Mouse (Mus musculus): ENCODE data around the gene Spire2. TPM values are rescaled to one million over a fixed set of nuclear protein-coding genes. Genes with fewer than 3 reads are reported as not detected.
A peak's percentile ranks its signal among the peaks of the same experiment; 100 is the strongest.
"Not testable (repeated sequence)": the region's sequence is repeated elsewhere in the genome, so short reads cannot be mapped to it uniquely, and the experiment has no call there.

Gene Spire2
- polyA plus RNA-seq, 1 experiment from 2014 or later = 27.3 TPM

DNA sequence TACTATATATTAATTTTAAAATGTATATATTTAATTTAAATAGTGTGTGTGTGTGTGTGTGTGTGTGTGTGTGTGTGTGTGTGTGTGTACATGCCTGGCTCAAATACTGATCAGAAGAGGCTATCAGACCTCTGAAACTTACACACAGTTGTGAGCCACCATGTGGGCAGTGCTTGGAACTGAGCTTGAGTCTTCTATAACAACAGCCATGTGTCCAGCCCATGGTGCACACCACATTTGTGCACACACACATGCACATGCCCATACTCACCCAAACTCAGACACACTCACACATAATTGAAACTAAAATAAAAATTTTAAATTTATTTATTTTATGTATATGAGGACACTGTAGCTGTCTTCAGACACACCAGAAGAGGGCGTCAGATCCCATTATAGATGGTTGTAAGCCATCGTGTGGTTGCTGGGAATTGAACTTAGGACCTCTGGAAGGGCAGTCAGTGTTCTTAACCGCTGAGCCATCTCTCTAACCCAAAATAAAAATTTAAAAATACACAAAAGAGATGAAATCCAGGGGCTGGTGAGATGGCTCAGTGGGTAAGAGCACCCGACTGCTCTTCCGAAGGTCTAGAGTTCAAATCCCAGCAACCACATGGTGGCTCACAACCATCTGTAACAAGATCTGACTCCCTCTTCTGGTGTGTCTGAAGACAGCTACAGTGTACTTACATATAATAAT, 82.6 kb downstream of the Spire2 start:
- Histone ChIP-seq H3K4me3 (ENCODE audit: low read length) (peak overlapping the region; percentile 79), H3K4me1 (ENCODE audit: control insufficient read depth, insufficient read depth, low read depth, low read length) (peaks cover 20% of the 10 kb centered on the region), H3K4me2 (ENCODE audit: low read length) (peak overlapping the region; percentile 98), H3K36me3 (ENCODE audit: control insufficient read depth, insufficient read depth, low read length) (peaks cover 14% of the 10 kb centered on the region)
- H3K27ac ChIP-seq (ENCODE audit: low read depth, low read length); H3K9ac ChIP-seq (ENCODE audit: low read depth, low read length); H3K9me3 ChIP-seq (ENCODE audit: control insufficient read depth, low read length); H3K27me3 ChIP-seq (replicated peaks; ENCODE audit: control insufficient read depth, insufficient read depth, low read length); ATAC-seq: not testable (repeated sequence)
- 75% methylated on average over 5 of the region's 5 CpGs for WGBS

- H3K9ac ChIP-seq (ENCODE audit: low read depth, low read length) = no peak overlapping the region
- no peak overlapping the region for H3K27ac ChIP-seq (ENCODE audit: low read depth, low read length)
- peaks cover 24% of the 10 kb centered on the region for H3K36me3 ChIP-seq (ENCODE audit: control insufficient read depth, insufficient read depth, low read length)
- H3K4me3 ChIP-seq (ENCODE audit: low read length) = peak overlapping the region; percentile 18; the same call in 1 of the 2 replicates
- H3K9me3 ChIP-seq (ENCODE audit: control insufficient read depth, low read length) = no peaks in the 10 kb centered on the region
- peaks cover 19% of the 10 kb centered on the region for H3K4me1 ChIP-seq (ENCODE audit: control insufficient read depth, insufficient read depth, low read depth, low read length)
- H3K27me3 ChIP-seq (replicated peaks; ENCODE audit: control insufficient read depth, insufficient read depth, low read length) = no peaks in the 10 kb centered on the region
- WGBS = 77% methylated on average over 8 of the region's 8 CpGs
- peak overlapping the region; percentile 98 for H3K4me2 ChIP-seq (ENCODE audit: low read length)
- ATAC-seq = no peak
Measured at GRCm38 (mm10) chr8:123415967-123416943, 83.7 kb downstream of the Spire2 start.

DNA sequence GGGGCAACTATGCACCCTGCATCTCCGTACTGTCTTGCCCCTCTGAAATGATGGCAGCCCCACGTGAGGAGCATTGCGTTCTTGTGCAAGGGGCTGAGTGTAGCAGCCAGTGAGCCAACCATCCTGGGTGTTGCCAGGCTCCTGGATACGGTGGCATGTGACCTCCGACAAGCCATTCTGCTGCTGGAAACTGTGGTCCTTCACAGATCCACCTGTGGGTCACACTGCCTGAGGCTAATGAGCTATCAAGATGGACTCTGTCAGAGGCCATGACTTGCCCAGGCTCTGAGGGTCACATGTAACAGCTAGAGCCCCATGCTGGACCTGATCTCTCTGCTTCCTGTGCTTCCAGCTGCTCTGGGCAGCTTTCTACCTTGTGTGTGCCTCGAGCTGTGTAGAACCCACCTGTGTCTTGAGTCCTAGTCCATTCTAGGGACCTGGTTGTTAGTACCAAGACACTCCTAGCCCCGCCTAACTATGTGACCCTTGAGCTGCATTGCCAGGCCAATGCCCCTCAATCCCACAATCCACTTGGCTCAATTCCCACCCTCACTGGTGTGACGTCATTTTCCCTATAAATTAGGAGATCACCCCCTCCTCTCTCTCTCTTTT, 84.5 kb downstream of the Spire2 start:
- no peaks in the 10 kb centered on the region for H3K27me3 ChIP-seq (replicated peaks; ENCODE audit: control insufficient read depth, insufficient read depth, low read length)
- peaks cover 28% of the 10 kb centered on the region for H3K36me3 ChIP-seq (ENCODE audit: control insufficient read depth, insufficient read depth, low read length)
- H3K27ac ChIP-seq (ENCODE audit: low read depth, low read length) = no peak overlapping the region
- ATAC-seq = no peak
- no peaks in the 10 kb centered on the region for H3K9me3 ChIP-seq (ENCODE audit: control insufficient read depth, low read length)
- peak overlapping the region; percentile 9; the same call in 1 of the 2 replicates for H3K4me3 ChIP-seq (ENCODE audit: low read length)
- H3K4me2 ChIP-seq (ENCODE audit: low read length) = peak overlapping the region; percentile 40
- WGBS = 79% methylated on average over 8 of the region's 8 CpGs
- H3K9ac ChIP-seq (ENCODE audit: low read depth, low read length) = 0 out of 2 replicates have a peak overlapping the region, but pooled peaks have one; percentile 31
- peaks cover 19% of the 10 kb centered on the region for H3K4me1 ChIP-seq (ENCODE audit: control insufficient read depth, insufficient read depth, low read depth, low read length)

Other genes starting within 250 kb of the Spire2 start
- 588 and 678 TPM in 2 replicates for gene Rpl13, start 230.4 kb upstream of the Spire2 start, polyA plus RNA-seq (2015; fragmentation: Nextera tagmentation; extraction: Ambion mirVana)
- gene Cpne7, start 215.3 kb upstream of the Spire2 start, polyA plus RNA-seq (2015; fragmentation: Nextera tagmentation; extraction: Ambion mirVana) = 5.9 and 8.6 TPM in 2 replicates
- gene Sult5a1, start 174.4 kb upstream of the Spire2 start, polyA plus RNA-seq (2015; fragmentation: Nextera tagmentation; extraction: Ambion mirVana) = 1.8 and 2.5 TPM in 2 replicates
- gene Dpep1, start 146.5 kb upstream of the Spire2 start, polyA plus RNA-seq (2015; fragmentation: Nextera tagmentation; extraction: Ambion mirVana) = 0.68 and 0.72 TPM in 2 replicates
- 221 and 224 TPM in 2 replicates for gene Chmp1a, start 120.0 kb upstream of the Spire2 start, polyA plus RNA-seq (2015; fragmentation: Nextera tagmentation; extraction: Ambion mirVana)
- 7.0 and 7.1 TPM in 2 replicates for gene Spata33, start 119.9 kb upstream of the Spire2 start, polyA plus RNA-seq (2015; fragmentation: Nextera tagmentation; extraction: Ambion mirVana)
- 47.2 and 53.3 TPM in 2 replicates for gene Cdk10, start 107.9 kb upstream of the Spire2 start, polyA plus RNA-seq (2015; fragmentation: Nextera tagmentation; extraction: Ambion mirVana)
- gene Spata2l, start 96.5 kb upstream of the Spire2 start, polyA plus RNA-seq (2015; fragmentation: Nextera tagmentation; extraction: Ambion mirVana) = 13.0 and 13.8 TPM in 2 replicates
- gene Zfp276, start 78.5 kb upstream of the Spire2 start, polyA plus RNA-seq (2015; fragmentation: Nextera tagmentation; extraction: Ambion mirVana) = 22.4 and 25.2 TPM in 2 replicates
- 61.4 and 63.2 TPM in 2 replicates for gene Vps9d1, start 78.4 kb upstream of the Spire2 start, polyA plus RNA-seq (2015; fragmentation: Nextera tagmentation; extraction: Ambion mirVana)
- 5.7 and 7.8 TPM in 2 replicates for gene Fanca, start 14.1 kb upstream of the Spire2 start, polyA plus RNA-seq (2015; fragmentation: Nextera tagmentation; extraction: Ambion mirVana)
- 396 and 405 TPM in 2 replicates for gene Tcf25, start 41.0 kb downstream of the Spire2 start, polyA plus RNA-seq (2015; fragmentation: Nextera tagmentation; extraction: Ambion mirVana)
- 0.05 and 0.10 TPM in 2 replicates for gene Mc1r, start 74.4 kb downstream of the Spire2 start, polyA plus RNA-seq (2015; fragmentation: Nextera tagmentation; extraction: Ambion mirVana)
- 1,869 and 1,947 TPM in 2 replicates for gene Tubb3, start 78.7 kb downstream of the Spire2 start, polyA plus RNA-seq (2015; fragmentation: Nextera tagmentation; extraction: Ambion mirVana)
- gene Def8, start 90.8 kb downstream of the Spire2 start, polyA plus RNA-seq (2015; fragmentation: Nextera tagmentation; extraction: Ambion mirVana) = 50.5 and 53.5 TPM in 2 replicates
- gene Afg3l1, start 145.2 kb downstream of the Spire2 start, polyA plus RNA-seq (2015; fragmentation: Nextera tagmentation; extraction: Ambion mirVana) = 48.7 and 57.4 TPM in 2 replicates
- gene Dbndd1, start 182.8 kb downstream of the Spire2 start, polyA plus RNA-seq (2015; fragmentation: Nextera tagmentation; extraction: Ambion mirVana) = 85.6 and 88.2 TPM in 2 replicates
- gene Gas8, start 186.1 kb downstream of the Spire2 start, polyA plus RNA-seq (2015; fragmentation: Nextera tagmentation; extraction: Ambion mirVana) = 40.9 and 44.1 TPM in 2 replicates